Mouse (Mus musculus): ENCODE results near the gene Mcm10.

DNA sequence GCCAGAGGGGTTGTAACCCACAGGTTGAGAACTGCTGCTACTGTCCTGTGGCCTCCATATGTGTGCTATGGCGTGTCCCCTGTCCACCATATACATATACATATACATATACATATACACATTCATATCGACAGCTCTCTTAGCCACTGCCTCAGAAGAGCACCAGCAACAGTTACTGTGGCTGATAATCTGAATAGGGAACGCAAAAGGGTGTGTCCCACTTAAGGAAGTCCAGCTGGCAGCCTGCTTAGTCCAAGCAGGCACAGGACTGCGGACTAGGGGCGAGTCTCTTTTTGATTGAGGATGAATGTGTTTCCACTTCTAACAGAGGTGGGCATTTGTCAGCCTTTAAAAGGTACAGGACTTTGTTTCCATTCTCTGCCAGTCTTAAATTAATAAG lies 29.3 kb upstream of the Mcm10 start:
- TF ChIP-seq CTCF (IDR thresholded peaks at IDR 0.05; ENCODE audit: control insufficient read depth, insufficient read depth, insufficient replicate concordance, low read depth, low read length), result no peak
- TF ChIP-seq POLR2A (IDR thresholded peaks at IDR 0.05; ENCODE audit: control insufficient read depth, low read depth, low read length), result no peak

Data from testis, adult 2 months (tissue).